Mouse (Mus musculus): ENCODE data around the gene Ppp4r3a.

Ppp4r3a gene

GRCm38 (mm10) chr12:100993146-100993545, 90.4 kb downstream of the Ppp4r3a start:
- no peak for DNase-seq (ENCODE audit: extremely low spot score, low read depth, low spot score)

- no peak for DNase-seq (ENCODE audit: extremely low spot score, low read depth, low spot score)
These were observed 91.0 kb downstream of the Ppp4r3a start for GRCm38 (mm10) chr12:100992505-100992904.

- DNase-seq (ENCODE audit: extremely low spot score, low read depth, low spot score) = no peak
These were observed 92.4 kb downstream of the Ppp4r3a start for GRCm38 (mm10) chr12:100991119-100991518.

GRCm38 (mm10) chr12:100990291-100990690, 93.2 kb downstream of the Ppp4r3a start:
- DNase-seq (ENCODE audit: extremely low spot score, low read depth, low spot score) = no peak

- DNase-seq (ENCODE audit: extremely low spot score, low read depth, low spot score) = no peak
These were observed 93.7 kb downstream of the Ppp4r3a start for GRCm38 (mm10) chr12:100989780-100990288.

Data from hindlimb bud, embryonic 11.5 days (tissue).